Mouse (Mus musculus): ENCODE measurements around the gene Rpp14.

- TF ChIP-seq CTCF (IDR thresholded peaks at IDR 0.05; ENCODE audit: low read depth, low read length) (no peak), POLR2A (IDR thresholded peaks at IDR 0.05; ENCODE audit: borderline replicate concordance, low read depth, low read length) (no peak)
These were observed 40.0 kb upstream of the Rpp14 start for GRCm38 (mm10) chr14:8040179-8040578.

Data from bone marrow macrophage, adult 2 months (primary cell).